Comparison of ENCODE assay signal across 8 mouse cellular contexts in the genomic region with DNA sequence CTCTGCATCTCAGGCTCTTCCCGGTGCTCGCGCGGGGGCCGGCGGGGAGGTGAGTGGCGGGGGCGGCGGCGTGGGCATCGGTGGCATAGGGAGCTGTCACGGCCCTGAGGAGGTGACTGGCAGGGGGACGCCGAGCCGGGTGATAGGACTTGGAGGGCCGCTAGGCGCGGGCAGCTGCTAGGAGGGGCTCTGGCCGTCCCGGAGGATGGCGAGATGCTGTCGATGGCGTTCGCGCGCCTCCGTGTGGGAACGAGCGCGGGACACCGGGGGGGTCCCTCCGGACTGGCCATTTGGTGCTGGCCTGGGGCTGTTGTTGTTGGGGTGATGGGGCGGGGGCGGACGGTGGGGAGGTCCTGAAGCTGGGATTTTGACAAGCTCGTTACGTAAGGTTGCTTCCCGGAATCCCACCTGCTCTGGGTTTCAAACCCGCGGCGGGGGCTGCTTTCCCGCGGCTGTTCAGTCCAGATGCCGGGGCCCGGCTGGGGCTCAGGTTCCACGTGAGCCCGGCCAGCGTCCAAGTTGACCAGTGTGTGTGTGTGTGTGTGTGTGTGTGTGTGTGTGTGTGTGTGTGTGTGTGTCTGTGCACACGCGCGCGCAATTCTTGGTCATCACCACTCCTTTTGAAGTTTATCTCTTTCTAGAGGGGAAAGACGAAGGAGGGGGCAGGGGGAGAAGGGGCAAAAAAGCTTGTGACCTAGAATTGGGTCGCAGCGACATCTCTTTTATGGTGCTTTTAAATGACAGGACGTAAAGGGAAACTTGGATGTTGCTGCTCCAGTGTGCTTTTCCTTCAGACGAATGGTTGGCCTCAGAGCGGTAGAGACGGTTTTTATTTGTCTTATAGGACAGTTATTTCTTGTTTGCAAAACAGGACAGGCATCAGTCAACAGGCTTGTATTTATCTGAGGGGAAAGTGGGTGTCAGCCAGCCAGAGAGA. TPM values are rescaled to one million over a fixed set of nuclear protein-coding genes. Genes with fewer than 3 reads are reported as not detected.
DNase-seq lines count a peak whose midpoint lies in the region; ATAC-seq lines count a peak whose summit lies in the region.

No protein-coding gene starts in this region.

- H3K4me3 ChIP-seq in embryonic facial prominence, embryonic 13.5 days: peak overlapping the region; percentile 75
- peak overlapping the region; percentile 87 for H3K4me3 ChIP-seq in heart, embryonic 16.5 days (ENCODE audit: low read length)
- peak overlapping the region; percentile 83 for H3K4me3 ChIP-seq in liver, embryonic 16.5 days (ENCODE audit: low read depth, low read length)

- under 1% methylated on average over 57 of the region's 59 CpGs for WGBS in embryonic facial prominence, embryonic 13.5 days
- under 1% methylated on average over 59 of the region's 59 CpGs for WGBS in heart, embryonic 16.5 days
- WGBS in liver, embryonic 16.5 days (ENCODE audit: insufficient replicate concordance): under 1% methylated on average over 56 of the region's 59 CpGs

- DNase-seq in adrenal gland, adult 18-20 months (ENCODE audit: low spot score in 2 of 2): peak; percentile 59 to 61
- peak; percentile 67 to 78 for DNase-seq in kidney, postnatal 36 days
- peak; percentile 37 for DNase-seq in ovary, postnatal 14 days (ENCODE audit: low spot score)

- peak; percentile 5 for ATAC-seq in CD4-positive, CD25-positive, alpha-beta regulatory T cell, adult 4 months
- peak; percentile 76 for ATAC-seq in embryonic facial prominence, embryonic 13.5 days (ENCODE audit: insufficient number of reproducible peaks, insufficient read depth, low FRiP score, low TSS enrichment, low read depth)
- peak; percentile 63 for ATAC-seq in heart, embryonic 16.5 days (replicated peaks; ENCODE audit: extremely low read depth, insufficient read depth, low FRiP score)
- ATAC-seq in liver, embryonic 16.5 days (ENCODE audit: low read depth): peak; percentile 43
- ATAC-seq in activated CD4-positive, CD25-positive, alpha-beta regulatory T cell, adult 4 months: no peak

- H3K27ac ChIP-seq in embryonic facial prominence, embryonic 13.5 days: peak overlapping the region; percentile 93
- H3K27ac ChIP-seq in heart, embryonic 16.5 days (ENCODE audit: low read length): peak overlapping the region; percentile 88
- peak overlapping the region; percentile 91 for H3K27ac ChIP-seq in liver, embryonic 16.5 days (ENCODE audit: low read length)

- H3K4me1 ChIP-seq in embryonic facial prominence, embryonic 13.5 days: peaks cover 10% of the 10 kb centered on the region; the same call in 1 of the 2 replicates
- H3K4me1 ChIP-seq in heart, embryonic 16.5 days (ENCODE audit: control insufficient read depth, insufficient read depth, low read length): 0 out of 2 replicates have a peak, but pooled peaks cover 2% of the 10 kb centered on the region
- H3K4me1 ChIP-seq in liver, embryonic 16.5 days (ENCODE audit: control insufficient read depth, low read depth, low read length): peaks cover 46% of the 10 kb centered on the region

- no peaks in the 10 kb centered on the region for H3K36me3 ChIP-seq in embryonic facial prominence, embryonic 13.5 days
- no peaks in the 10 kb centered on the region for H3K36me3 ChIP-seq in heart, embryonic 16.5 days (ENCODE audit: control insufficient read depth, insufficient read depth)
- H3K36me3 ChIP-seq in liver, embryonic 16.5 days (ENCODE audit: control insufficient read depth, insufficient read depth): peaks cover 2% of the 10 kb centered on the region; the same call in 1 of the 2 replicates

- H3K9ac ChIP-seq in embryonic facial prominence, embryonic 13.5 days: peak overlapping the region; percentile 81
- peak overlapping the region; percentile 78 for H3K9ac ChIP-seq in heart, embryonic 16.5 days (ENCODE audit: low read length)
- H3K9ac ChIP-seq in liver, embryonic 16.5 days (ENCODE audit: low read depth, low read length): peak overlapping the region; percentile 86

- no peaks in the 10 kb centered on the region for H3K9me3 ChIP-seq in embryonic facial prominence, embryonic 13.5 days
- no peaks in the 10 kb centered on the region for H3K9me3 ChIP-seq in heart, embryonic 16.5 days (replicated peaks; ENCODE audit: control insufficient read depth, low read length)
- no peaks in the 10 kb centered on the region for H3K9me3 ChIP-seq in liver, embryonic 16.5 days (replicated peaks; ENCODE audit: control insufficient read depth, low read length)

- H3K27me3 ChIP-seq in embryonic facial prominence, embryonic 13.5 days: no peaks in the 10 kb centered on the region
- H3K27me3 ChIP-seq in heart, embryonic 16.5 days (ENCODE audit: control insufficient read depth, insufficient read depth, low read length): no peaks in the 10 kb centered on the region
- H3K27me3 ChIP-seq in liver, embryonic 16.5 days (ENCODE audit: control insufficient read depth, insufficient read depth, low read depth, low read length): no peaks in the 10 kb centered on the region

- H3K4me2 ChIP-seq in embryonic facial prominence, embryonic 13.5 days: peak overlapping the region; percentile 83
- peak overlapping the region; percentile 68 for H3K4me2 ChIP-seq in heart, embryonic 16.5 days (ENCODE audit: low read depth, low read length)
- H3K4me2 ChIP-seq in liver, embryonic 16.5 days (ENCODE audit: low read depth, low read length): peak overlapping the region; percentile 66

RNA-seq across cellular contexts. Expression of gene Dennd4a, which starts 0.7 kb away (rescaled TPM):
- polyA plus RNA-seq in CD4-positive, CD25-positive, alpha-beta regulatory T cell, adult 4 months (2017; shearing (Covaris generic)): 10 to 100 TPM; 22.1 to 25.3 TPM
- total RNA-seq in adrenal gland, adult 18-20 months (2021): 10 to 100 TPM; 15.9 to 18.9 TPM
- polyA plus RNA-seq in embryonic facial prominence, embryonic 13.5 days (2015; fragmentation: Nextera tagmentation; extraction: Ambion mirVana): 10.8 and 12.3 TPM in 2 replicates
- 5.4 and 6.0 TPM in 2 replicates for polyA plus RNA-seq in heart, embryonic 16.5 days (2015; fragmentation: Nextera tagmentation; extraction: Ambion mirVana)
- 40.8 and 42.3 TPM in 2 replicates for polyA plus RNA-seq in liver, embryonic 16.5 days (2015; fragmentation: Nextera tagmentation; extraction: Ambion mirVana)
- polyA plus RNA-seq in activated CD4-positive, CD25-positive, alpha-beta regulatory T cell, adult 4 months (2017; shearing (Covaris generic)): 10 to 100 TPM; 16.9 to 19.3 TPM
